Mouse (Mus musculus) stomach, embryonic 14.5 days (tissue): ENCODE measurements around the gene Kirrel3. TPM values are rescaled to one million over a fixed set of nuclear protein-coding genes. Genes with fewer than 3 reads are reported as not detected.

Experiments
- ATAC-seq: fragments of 200-750 bp; cut with Nextera tagmentation; 2 replicates; pipeline ENCODE4 v1.8.0; 2017; ENCODE audit warnings: low read depth, moderate TSS enrichment; ENCODE audit not compliant: insufficient number of reproducible peaks, insufficient read depth, low FRiP score
- H3K27ac ChIP-seq: fragments of 300-500 bp; sonication (generic); 2 replicates; pipeline ENCODE4 v1.5.1; 2014; ENCODE audit warnings: mild to moderate bottlenecking, low read length, moderate library complexity, mixed read lengths
- H3K27me3 ChIP-seq: fragments of 300-500 bp; sonication (generic); 2 replicates; pipeline ENCODE4 v1.6.1; 2014; ENCODE audit warnings: low read length, control low read depth, mixed read lengths; ENCODE audit not compliant: control insufficient read depth, insufficient read depth
- H3K36me3 ChIP-seq: fragments of 300-500 bp; sonication (generic); 2 replicates; pipeline ENCODE4 v1.6.1; 2014; ENCODE audit warnings: mild to moderate bottlenecking, control low read depth, low read length, moderate library complexity, mixed read lengths; ENCODE audit not compliant: control insufficient read depth, insufficient read depth
- H3K4me1 ChIP-seq: fragments of 300-500 bp; sonication (generic); 2 replicates; pipeline ENCODE4 v1.6.1; 2014; ENCODE audit warnings: low read length, control low read depth, mixed read lengths; ENCODE audit not compliant: control insufficient read depth, insufficient read depth
- H3K4me2 ChIP-seq: fragments of 300-500 bp; sonication (generic); replicated peaks from 2 replicates; pipeline ENCODE4 v1.6.1; 2014; ENCODE audit warnings: low read depth, low read length, control low read depth
- H3K4me3 ChIP-seq: fragments of 300-500 bp; sonication (generic); 2 replicates; pipeline ENCODE4 v1.5.1; 2014; ENCODE audit warnings: low read depth, low read length, control low read depth
- H3K9ac ChIP-seq: fragments of 300-500 bp; sonication (generic); replicated peaks from 2 replicates; pipeline ENCODE4 v1.6.1; 2014; ENCODE audit warnings: low read depth, mild to moderate bottlenecking, control low read depth, low read length, moderate library complexity, mixed read lengths
- H3K9me3 ChIP-seq: fragments of 300-500 bp; sonication (generic); 2 replicates; pipeline ENCODE4 v1.6.1; 2016; ENCODE audit warnings: low read depth, low read length, control low read depth; ENCODE audit not compliant: control insufficient read depth
- WGBS: fragments of 180-500 bp; shearing (Covaris S2); extraction: QIAGEN DNeasy Blood & Tissue Kit; methylation state at CpG from one replicate; pipeline ENCODE4 v1.1.7; 2014; 5-methylcytosine and 5-hydroxymethylcytosine counted together
- polyA plus RNA-seq: library from polyadenylated mRNA; unstranded; fragments of >200 nt; fragmentation: Nextera tagmentation; extraction: Ambion mirVana; gene quantifications from 2 replicates; pipeline ENCODE4 v1.2.1, GENCODE M21; 2014

Kirrel3 gene
- polyA plus RNA-seq, 1 experiment from 2014 or later = 6.3 TPM

- no peaks in the 10 kb centered on the region for H3K9me3 ChIP-seq
- no peaks in the 10 kb centered on the region for H3K36me3 ChIP-seq
- no peak overlapping the region for H3K4me3 ChIP-seq
- H3K27ac ChIP-seq = no peak overlapping the region
- H3K4me2 ChIP-seq = no peak overlapping the region
- WGBS = 86% methylated on average over 7 of the region's 7 CpGs
- H3K4me1 ChIP-seq = no peaks in the 10 kb centered on the region
- H3K27me3 ChIP-seq = no peaks in the 10 kb centered on the region
- H3K9ac ChIP-seq = no peak overlapping the region
- ATAC-seq = no peak
Measured at GRCm38 (mm10) chr9:34756055-34756454, 270.4 kb downstream of the Kirrel3 start.

- H3K9ac ChIP-seq = no peak overlapping the region
- ATAC-seq = no peak
- no peak overlapping the region for H3K4me2 ChIP-seq
- no peak overlapping the region for H3K27ac ChIP-seq
- H3K4me1 ChIP-seq = no peaks in the 10 kb centered on the region
- H3K9me3 ChIP-seq = no peaks in the 10 kb centered on the region
- 56% methylated on average over 5 of the region's 5 CpGs for WGBS
- H3K4me3 ChIP-seq = no peak overlapping the region
- H3K36me3 ChIP-seq = no peaks in the 10 kb centered on the region
- H3K27me3 ChIP-seq = no peaks in the 10 kb centered on the region
Measured at GRCm38 (mm10) chr9:34758925-34759324, 273.2 kb downstream of the Kirrel3 start.

DNA sequence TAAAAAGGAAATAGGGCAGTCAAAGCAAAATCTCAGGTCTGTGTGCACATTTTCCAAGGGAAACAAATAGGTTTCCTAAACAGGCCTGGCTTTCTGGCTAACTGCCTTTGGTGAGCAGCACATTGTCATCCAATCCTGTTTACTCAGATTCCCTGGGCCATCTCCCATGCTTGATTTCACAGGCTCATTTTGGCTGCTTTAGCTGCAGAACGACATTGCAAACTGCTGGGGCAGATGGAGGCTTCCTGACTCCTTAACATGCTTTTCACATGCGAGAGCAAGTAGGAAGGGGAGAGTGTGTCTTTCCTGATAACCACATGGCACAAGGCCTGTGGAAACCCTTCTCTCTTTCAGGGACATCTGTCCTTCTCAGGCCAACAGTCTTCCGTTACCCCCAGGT is 274.8 kb downstream of the Kirrel3 start:
- no peaks in the 10 kb centered on the region for H3K9me3 ChIP-seq
- H3K4me3 ChIP-seq = no peak overlapping the region
- no peak overlapping the region for H3K27ac ChIP-seq
- no peaks in the 10 kb centered on the region for H3K36me3 ChIP-seq
- no peak overlapping the region for H3K9ac ChIP-seq
- no peak overlapping the region for H3K4me2 ChIP-seq
- WGBS = 78% methylated on average over 3 of the region's 3 CpGs
- no peaks in the 10 kb centered on the region for H3K27me3 ChIP-seq
- no peak for ATAC-seq
- H3K4me1 ChIP-seq = no peaks in the 10 kb centered on the region

- ATAC-seq = no peak
- Histone ChIP-seq H3K4me1 (no peaks in the 10 kb centered on the region), H3K9ac (no peak overlapping the region), H3K9me3 (no peaks in the 10 kb centered on the region), H3K27ac (no peak overlapping the region), H3K4me2 (no peak overlapping the region), H3K4me3 (no peak overlapping the region), H3K36me3 (no peaks in the 10 kb centered on the region), H3K27me3 (no peaks in the 10 kb centered on the region)
- WGBS = 65% methylated on average over 6 of the region's 7 CpGs
Measured at GRCm38 (mm10) chr9:34766792-34767623, 281.3 kb downstream of the Kirrel3 start.

DNA sequence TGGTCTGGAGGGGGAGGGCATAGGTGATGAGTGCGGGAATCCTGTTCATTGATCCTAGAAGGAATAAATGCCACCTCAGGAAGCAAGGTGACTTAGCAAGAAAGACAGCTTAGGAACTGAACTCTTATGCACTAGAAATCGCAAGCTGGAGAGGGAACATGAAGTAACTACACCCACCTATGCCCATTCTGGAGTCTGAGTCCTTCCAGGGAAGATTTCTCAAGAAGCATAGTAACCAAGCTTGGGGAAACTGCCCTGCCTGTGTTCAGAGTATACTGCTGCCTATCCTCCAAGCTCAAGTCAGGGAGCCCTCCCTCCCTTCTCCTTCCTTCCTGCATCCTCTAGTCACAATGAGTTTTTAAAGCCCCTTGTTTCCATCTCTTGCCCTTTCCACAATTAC is 283.3 kb downstream of the Kirrel3 start:
- Histone ChIP-seq H3K27me3 (no peaks in the 10 kb centered on the region), H3K9ac (no peak overlapping the region), H3K4me2 (no peak overlapping the region), H3K4me3 (no peak overlapping the region), H3K36me3 (no peaks in the 10 kb centered on the region), H3K9me3 (no peaks in the 10 kb centered on the region), H3K4me1 (no peaks in the 10 kb centered on the region), H3K27ac (no peak overlapping the region)
- 83% methylated on average over 2 of the region's 2 CpGs for WGBS
- no peak for ATAC-seq

- no peaks in the 10 kb centered on the region for H3K4me1 ChIP-seq
- H3K4me2 ChIP-seq = no peak overlapping the region
- no peak overlapping the region for H3K9ac ChIP-seq
- no peaks in the 10 kb centered on the region for H3K9me3 ChIP-seq
- no peak for ATAC-seq
- no peaks in the 10 kb centered on the region for H3K36me3 ChIP-seq
- H3K4me3 ChIP-seq = no peak overlapping the region
- H3K27ac ChIP-seq = no peak overlapping the region
- WGBS = 96% methylated on average over 4 of the region's 4 CpGs
- no peaks in the 10 kb centered on the region for H3K27me3 ChIP-seq
Measured at GRCm38 (mm10) chr9:34770951-34771350, 285.3 kb downstream of the Kirrel3 start.

DNA sequence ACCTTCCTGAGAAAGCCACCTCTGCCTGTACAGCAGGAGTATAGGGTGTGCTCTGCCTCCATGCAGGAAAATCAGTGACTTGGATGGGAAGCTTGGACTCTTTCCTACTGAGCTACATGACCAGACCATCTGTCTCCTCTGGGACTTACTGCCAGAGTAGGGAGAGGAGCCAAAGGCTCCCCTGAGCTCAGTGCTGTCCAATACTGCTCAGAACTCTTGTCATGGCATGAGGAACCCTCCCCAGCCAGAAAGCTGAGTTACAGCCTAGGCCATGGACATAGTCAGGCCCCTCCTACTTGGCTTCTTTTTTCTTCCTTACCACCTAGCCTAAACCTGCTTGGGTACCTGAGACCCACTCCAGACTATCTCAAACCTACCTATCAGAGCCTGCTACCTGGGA is 285.7 kb downstream of the Kirrel3 start:
- ATAC-seq = no peak
- H3K4me1 ChIP-seq = no peaks in the 10 kb centered on the region

DNA sequence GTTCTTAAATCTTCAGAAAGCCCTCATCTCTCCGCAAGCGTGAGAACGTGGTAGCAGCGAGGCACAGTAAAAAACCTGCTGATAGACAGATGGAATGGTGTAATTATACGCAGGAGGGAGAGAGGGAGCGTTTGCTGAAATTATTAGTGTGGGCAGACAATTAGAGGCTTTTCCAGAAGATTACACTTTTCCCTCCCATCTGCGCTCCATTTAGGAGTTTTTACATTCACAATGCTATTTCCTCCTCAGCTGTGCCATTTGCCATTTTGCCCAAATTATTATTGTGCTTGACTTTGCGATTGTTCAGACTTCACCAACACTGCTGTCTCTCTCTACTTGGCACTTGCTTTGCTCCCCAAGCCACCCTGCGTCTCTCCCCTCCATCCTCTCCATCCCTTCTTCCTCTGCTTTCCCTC is 286.3 kb downstream of the Kirrel3 start:
- no peaks in the 10 kb centered on the region for H3K27me3 ChIP-seq
- no peak overlapping the region for H3K4me3 ChIP-seq
- ATAC-seq = no peak
- H3K36me3 ChIP-seq = no peaks in the 10 kb centered on the region
- H3K9ac ChIP-seq = no peak overlapping the region
- no peaks in the 10 kb centered on the region for H3K9me3 ChIP-seq
- no peak overlapping the region for H3K27ac ChIP-seq
- H3K4me2 ChIP-seq = no peak overlapping the region
- WGBS = 90% methylated on average over 9 of the region's 9 CpGs
- H3K4me1 ChIP-seq = no peaks in the 10 kb centered on the region

More for the DNA sequence above, 285.7 kb downstream of the Kirrel3 start:
- Histone ChIP-seq H3K4me2 (no peak overlapping the region), H3K36me3 (no peaks in the 10 kb centered on the region), H3K4me3 (no peak overlapping the region), H3K27me3 (no peaks in the 10 kb centered on the region), H3K9me3 (no peaks in the 10 kb centered on the region), H3K9ac (no peak overlapping the region), H3K27ac (no peak overlapping the region)

DNA sequence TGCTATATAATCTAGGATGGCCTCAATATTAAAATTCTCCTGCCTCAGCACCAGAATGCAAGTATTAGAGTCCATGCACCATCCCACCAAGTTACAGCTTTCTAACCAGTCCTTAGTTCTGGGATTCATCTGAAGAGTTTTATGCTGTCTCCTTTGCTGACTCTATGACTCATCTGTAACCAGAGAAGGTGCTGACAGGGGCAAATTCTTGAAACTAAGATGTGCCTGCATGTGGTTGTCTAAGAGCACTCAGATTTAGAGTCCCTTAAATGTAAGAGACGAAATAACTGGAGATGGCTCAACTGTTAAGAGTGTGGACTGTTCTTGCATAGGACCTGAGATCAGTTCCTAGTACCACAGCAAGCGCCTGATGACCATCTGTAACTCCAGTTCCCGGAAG is 295.7 kb downstream of the Kirrel3 start:
- no peaks in the 10 kb centered on the region for H3K27me3 ChIP-seq
- H3K4me3 ChIP-seq = no peak overlapping the region
- ATAC-seq = no peak
- H3K27ac ChIP-seq = no peak overlapping the region
- WGBS = 80% methylated on average over 3 of the region's 3 CpGs
- H3K4me2 ChIP-seq = no peak overlapping the region
- H3K36me3 ChIP-seq = no peaks in the 10 kb centered on the region
- H3K9me3 ChIP-seq = no peaks in the 10 kb centered on the region
- no peak overlapping the region for H3K9ac ChIP-seq
- H3K4me1 ChIP-seq = no peaks in the 10 kb centered on the region
